Mouse (Mus musculus) MEL (cell line): ENCODE measurements around the gene Spo11. TPM values are rescaled to one million over a fixed set of nuclear protein-coding genes. Genes with fewer than 3 reads are reported as not detected.

ENCODE experiments used
- DNase-seq: peaks from one replicate; pipeline ENCODE4 v3.0.0; 2011; ENCODE audit warnings: low read depth, low spot score
- H3K27ac ChIP-seq: 2 replicates; pipeline ENCODE4 v1.5.1; 2012; ENCODE audit warnings: low read depth, mild to moderate bottlenecking, control low read depth, low read length, moderate library complexity; ENCODE audit not compliant: control insufficient read depth
- H3K27me3 ChIP-seq, 2 experiments: fragments of 150-350 bp in 1 of 2; sonication (generic) in 1 of 2; 2 replicates each; pipeline ENCODE4 v1.6.1; 2012; ENCODE audit warnings: low read length in 2 of 2, mild to moderate bottlenecking in 2 of 2, improper control_type of control experiment in 1 of 2, moderate library complexity in 1 of 2; ENCODE audit not compliant: insufficient read depth in 2 of 2, control insufficient read depth in 1 of 2
- H3K36me3 ChIP-seq, 2 experiments: 2 replicates each; pipeline ENCODE4 v1.6.1; 2012 to 2014; ENCODE audit warnings: low read length in 2 of 2, improper control_type of control experiment in 1 of 2, inconsistent platforms in 1 of 2, mild to moderate bottlenecking in 1 of 2; ENCODE audit not compliant: insufficient read depth in 2 of 2, control insufficient read depth in 1 of 2
- H3K4me1 ChIP-seq, 2 experiments: fragments of 150-350 bp in 1 of 2; sonication (generic) in 1 of 2; 2 replicates each; pipeline ENCODE4 v1.6.1; 2012; ENCODE audit warnings: low read length in 2 of 2, improper control_type of control experiment in 1 of 2, mild to moderate bottlenecking in 1 of 2; ENCODE audit not compliant: insufficient read depth in 2 of 2, control insufficient read depth in 1 of 2
- H3K4me3 ChIP-seq, 2 experiments: fragments of 150-350 bp in 1 of 2; sonication (generic) in 1 of 2; 2 replicates each; pipeline ENCODE4 v1.5.1; 2012; ENCODE audit warnings: low read depth in 2 of 2, low read length in 2 of 2, mild to moderate bottlenecking in 2 of 2, moderate library complexity in 2 of 2, control low read depth in 1 of 2, improper control_type of control experiment in 1 of 2; ENCODE audit not compliant: control insufficient read depth in 1 of 2, insufficient read depth in 1 of 2
- H3K79me2 ChIP-seq: 2 replicates; pipeline ENCODE4 v1.6.1; 2012; ENCODE audit warnings: mild to moderate bottlenecking, low read length, moderate library complexity; ENCODE audit not compliant: control insufficient read depth, poor library complexity, insufficient read depth
- H3K9ac ChIP-seq: 2 replicates; pipeline ENCODE4 v1.6.1; 2012; ENCODE audit warnings: low read depth, mild to moderate bottlenecking, control low read depth, low read length, moderate library complexity; ENCODE audit not compliant: control insufficient read depth, poor library complexity, severe bottlenecking
- H3K9me3 ChIP-seq: fragments of 150-350 bp; sonication (generic); replicated peaks from 2 replicates; pipeline ENCODE4 v1.6.1; 2012; ENCODE audit warnings: mild to moderate bottlenecking, low read length, improper control_type of control experiment, moderate library complexity; ENCODE audit not compliant: insufficient read depth
- CHD1 ChIP-seq: IDR thresholded peaks from 2 replicates; pipeline ENCODE4 v1.6.1; 2012; ENCODE audit warnings: low read depth, mild to moderate bottlenecking, inconsistent platforms, low read length, improper control_type of control experiment
- CTCF ChIP-seq, 3 experiments: IDR thresholded peaks in 2 of 3; conservative IDR thresholded peaks in 1 of 3; 2 replicates each; pipeline ENCODE4 v1.5.1; 2011 to 2012; ENCODE audit warnings: low read length in 3 of 3, low read depth in 2 of 3, mild to moderate bottlenecking in 2 of 3, improper control_type of control experiment in 1 of 3, inconsistent platforms in 1 of 3, mixed read lengths in 1 of 3, moderate library complexity in 1 of 3; ENCODE audit not compliant: control insufficient read depth in 1 of 3, insufficient read depth in 1 of 3, poor library complexity in 1 of 3, severe bottlenecking in 1 of 3
- E2F4 ChIP-seq: IDR thresholded peaks from 2 replicates; pipeline ENCODE4 v1.6.1; 2011; ENCODE audit warnings: low read depth, low read length, improper control_type of control experiment, borderline replicate concordance
- ELF1 ChIP-seq: IDR thresholded peaks from 2 replicates; pipeline ENCODE4 v1.6.1; 2014; ENCODE audit warnings: low read depth, mild to moderate bottlenecking, inconsistent platforms, low read length, improper control_type of control experiment, moderate library complexity
- EP300 ChIP-seq, 2 experiments: IDR thresholded peaks; 2 replicates each; pipeline ENCODE4 v1.6.1; 2011; ENCODE audit warnings: improper control_type of control experiment in 2 of 2, low read length in 2 of 2, low read depth in 1 of 2, mild to moderate bottlenecking in 1 of 2
- ETS1 ChIP-seq: IDR thresholded peaks from 2 replicates; pipeline ENCODE4 v1.6.1; 2012; ENCODE audit warnings: low read depth, mild to moderate bottlenecking, inconsistent platforms, low read length, improper control_type of control experiment, moderate library complexity
- GATA1 ChIP-seq: IDR thresholded peaks from 2 replicates; pipeline ENCODE4 v1.6.1; 2011; ENCODE audit warnings: low read depth, low read length, improper control_type of control experiment
- KAT2A ChIP-seq: conservative IDR thresholded peaks from 2 replicates; pipeline ENCODE4 v1.6.1; 2012; ENCODE audit warnings: low read depth, low read length, improper control_type of control experiment, inconsistent platforms
- MAZ ChIP-seq: IDR thresholded peaks from 2 replicates; pipeline ENCODE4 v1.6.1; 2012; ENCODE audit warnings: low read depth, mild to moderate bottlenecking, inconsistent platforms, low read length, improper control_type of control experiment
- MXI1 ChIP-seq: IDR thresholded peaks from 2 replicates; pipeline ENCODE4 v1.6.1; 2011; ENCODE audit warnings: mild to moderate bottlenecking, low read depth, low read length, improper control_type of control experiment
- MYC ChIP-seq: IDR thresholded peaks from 2 replicates; pipeline ENCODE4 v1.6.1; 2011; ENCODE audit warnings: low read depth, mild to moderate bottlenecking, low read length, improper control_type of control experiment, moderate library complexity
- NELFE ChIP-seq: IDR thresholded peaks from 2 replicates; pipeline ENCODE4 v1.6.1; 2011; ENCODE audit warnings: low read depth, low read length, improper control_type of control experiment
- POLR2A ChIP-seq, 2 experiments: IDR thresholded peaks; 2 replicates each; pipeline ENCODE4 v1.6.1; 2011 to 2012; ENCODE audit warnings: low read length in 2 of 2, mild to moderate bottlenecking in 2 of 2, control low read depth in 1 of 2, improper control_type of control experiment in 1 of 2, low read depth in 1 of 2, moderate library complexity in 1 of 2; ENCODE audit not compliant: control insufficient read depth in 1 of 2, insufficient read depth in 1 of 2, poor library complexity in 1 of 2
- RAD21 ChIP-seq: IDR thresholded peaks from 2 replicates; pipeline ENCODE4 v1.6.1; 2011; ENCODE audit warnings: mild to moderate bottlenecking, low read depth, low read length, improper control_type of control experiment
- SMC3 ChIP-seq: IDR thresholded peaks from 2 replicates; pipeline ENCODE4 v1.6.1; 2011; ENCODE audit warnings: low read depth, low read length, improper control_type of control experiment
- TBP ChIP-seq: IDR thresholded peaks from 2 replicates; pipeline ENCODE4 v1.8.0; 2011; ENCODE audit warnings: low read depth, low read length, improper control_type of control experiment
- USF1 ChIP-seq: IDR thresholded peaks from 2 replicates; pipeline ENCODE4 v1.6.1; 2014; ENCODE audit warnings: low read depth, mild to moderate bottlenecking, inconsistent platforms, low read length, improper control_type of control experiment, moderate library complexity
- USF2 ChIP-seq, 2 experiments: IDR thresholded peaks; 2 replicates each; pipeline ENCODE4 v1.6.1; 2011 to 2012; ENCODE audit warnings: improper control_type of control experiment in 2 of 2, low read length in 2 of 2, borderline replicate concordance in 1 of 2, inconsistent platforms in 1 of 2, low read depth in 1 of 2, mild to moderate bottlenecking in 1 of 2; ENCODE audit not compliant: insufficient read depth in 1 of 2
- ZKSCAN1 ChIP-seq: IDR thresholded peaks from 2 replicates; pipeline ENCODE4 v1.6.1; 2012; ENCODE audit warnings: low read depth, mild to moderate bottlenecking, inconsistent platforms, low read length, improper control_type of control experiment, moderate library complexity
- polyA plus RNA-seq, 2 experiments: library from polyadenylated mRNA; stranded (reverse) in 1 of 2; unstranded in 1 of 2; fragments of >175 nt in 1 of 2; fragments of >200 nt in 1 of 2; gene quantifications; 2 replicates each; pipeline versions ENCODE4 v1.2.1 to v1.2.4; 2012; ENCODE audit warnings: low replicate concordance in 2 of 2, low read depth in 1 of 2; ENCODE audit not compliant: insufficient read length in 2 of 2, insufficient read depth in 1 of 2, missing spikeins in 1 of 2
- total RNA-seq: library from RNA; depleted of rRNA; stranded (reverse); fragments of 300-350 nt; gene quantifications from 2 replicates; pipeline ENCODE4 v1.2.3, GENCODE M21; 2012

Gene Spo11
- total and polyA plus RNA-seq, 3 experiments, result not detected

DNA sequence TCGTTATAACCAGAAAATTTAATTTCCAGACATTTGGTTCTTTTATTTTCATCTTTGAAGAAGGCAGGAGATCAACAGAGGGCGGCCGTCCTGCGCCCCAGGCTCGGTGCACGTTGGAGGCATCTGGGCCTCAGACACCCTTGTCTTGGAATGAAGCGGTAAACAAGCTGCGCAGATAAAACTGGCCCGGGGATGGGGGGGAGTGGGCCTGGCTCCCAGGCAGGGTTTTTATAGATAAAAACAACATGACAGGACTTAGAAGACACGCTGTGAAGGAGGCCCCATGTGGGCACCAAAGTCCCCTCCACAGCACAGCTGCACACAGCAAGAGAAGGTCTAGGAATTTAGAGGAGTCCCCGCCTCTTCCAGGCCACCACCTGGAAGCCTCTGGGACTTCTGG is 26.8 kb upstream of the Spo11 start:
- no peak overlapping the region for H3K9ac ChIP-seq
- H3K27ac ChIP-seq, result no peak overlapping the region
- H3K36me3 ChIP-seq, result no peaks in the 10 kb centered on the region
- no peak for DNase-seq
- no peak for TF ChIP-seq MYC
- no peak for TF ChIP-seq GATA1
- no peak for TF ChIP-seq EP300 (IDR thresholded peaks at IDR 0.05; ENCODE audit: low read depth in 1 of 2, low read length in 2 of 2)
- no peak for TF ChIP-seq MAZ
- TF ChIP-seq ETS1, result no peak
- no peak for TF ChIP-seq USF2 (IDR thresholded peaks at IDR 0.05; ENCODE audit: borderline replicate concordance in 1 of 2, insufficient read depth in 1 of 2, low read depth in 1 of 2, low read length in 2 of 2)
- no peak for TF ChIP-seq ELF1
- TF ChIP-seq TBP, result no peak
- TF ChIP-seq E2F4, result no peak
- no peak for TF ChIP-seq MXI1
- no peak for TF ChIP-seq SMC3
- TF ChIP-seq POLR2A (IDR thresholded peaks at IDR 0.05; ENCODE audit: control insufficient read depth in 1 of 2, insufficient read depth in 1 of 2, low read depth in 1 of 2, low read length in 2 of 2, poor library complexity in 1 of 2), result no peak
- no peak for TF ChIP-seq ZKSCAN1
- no peak for TF ChIP-seq RAD21
- TF ChIP-seq NELFE, result no peak
- H3K9me3 ChIP-seq, result no peaks in the 10 kb centered on the region
- H3K4me3 ChIP-seq, result no peak overlapping the region
- no peaks in the 10 kb centered on the region for H3K4me1 ChIP-seq
- H3K79me2 ChIP-seq, result no peaks in the 10 kb centered on the region
- H3K27me3 ChIP-seq, result no peaks in the 10 kb centered on the region

DNA sequence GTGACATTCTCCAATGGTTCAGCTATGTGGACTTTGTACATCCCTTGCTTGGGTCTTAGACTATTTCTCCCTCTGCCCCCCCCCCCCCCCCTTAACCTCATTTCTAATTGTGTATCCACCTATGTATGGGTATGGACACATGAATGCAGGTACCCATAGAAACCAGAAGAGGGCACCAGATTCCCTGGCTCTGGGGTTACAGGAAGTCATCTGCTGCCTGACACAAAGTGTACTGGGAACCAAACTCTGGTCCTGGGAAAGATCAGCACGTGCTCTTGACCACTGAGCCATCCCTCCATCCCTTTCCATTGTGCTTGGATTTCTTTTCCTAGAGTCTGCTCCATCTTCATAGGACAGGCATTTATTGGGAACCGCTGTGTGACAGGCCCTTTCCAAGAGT is 25.5 kb upstream of the Spo11 start:
- TF ChIP-seq MYC (no peak), USF1 (no peak), KAT2A (no peak), CHD1 (no peak), ZKSCAN1 (no peak), CTCF (IDR thresholded peaks at IDR 0.05 in 2 of 3, conservative IDR thresholded peaks at IDR 0.05 in 1 of 3; ENCODE audit: control insufficient read depth in 1 of 3, insufficient read depth in 1 of 3, low read depth in 2 of 3, low read length in 3 of 3, poor library complexity in 1 of 3, severe bottlenecking in 1 of 3) (peak in 1 of 3 experiments; percentile 1; a peak in 1 of 6 replicates)
- Histone ChIP-seq H3K4me3 (no peak overlapping the region), H3K9me3 (no peaks in the 10 kb centered on the region)

More for the DNA sequence above, 25.5 kb upstream of the Spo11 start:
- no peaks in the 10 kb centered on the region for H3K79me2 ChIP-seq
- no peak overlapping the region for H3K27ac ChIP-seq
- DNase-seq, result no peak
- no peaks in the 10 kb centered on the region for H3K36me3 ChIP-seq
- no peak overlapping the region for H3K9ac ChIP-seq
- no peaks in the 10 kb centered on the region for H3K4me1 ChIP-seq
- no peaks in the 10 kb centered on the region for H3K27me3 ChIP-seq
